Mouse (Mus musculus) limb, embryonic 11.5 days (tissue): Measurements from ENCODE around the gene Oprd1. TPM values are rescaled to one million over a fixed set of nuclear protein-coding genes. Genes with fewer than 3 reads are reported as not detected.

Experiments used
- ATAC-seq: fragments of 200-750 bp; cut with Nextera tagmentation; 2 replicates; pipeline ENCODE4 v1.8.0; 2017; ENCODE audit warnings: low read depth; ENCODE audit not compliant: insufficient number of reproducible peaks, low FRiP score, low TSS enrichment
- DNase-seq: peaks from one replicate; pipeline ENCODE4 v3.0.0-alpha.2; 2015; ENCODE audit warnings: low spot score
- H3K27ac ChIP-seq: fragments of 300-500 bp; sonication (generic); replicated peaks from 2 replicates; pipeline ENCODE4 v1.5.1; 2014; ENCODE audit warnings: low read depth, mild to moderate bottlenecking, low read length
- H3K27me3 ChIP-seq: fragments of 300-500 bp; sonication (generic); 2 replicates; pipeline ENCODE4 v1.6.1; 2014; ENCODE audit warnings: mild to moderate bottlenecking, low read length, mixed read lengths; ENCODE audit not compliant: control insufficient read depth, insufficient read depth
- H3K36me3 ChIP-seq: fragments of 300-500 bp; sonication (generic); 2 replicates; pipeline ENCODE4 v1.6.1; 2014; ENCODE audit warnings: mild to moderate bottlenecking, low read length, moderate library complexity, mixed read lengths; ENCODE audit not compliant: control insufficient read depth, insufficient read depth
- H3K4me1 ChIP-seq: fragments of 300-500 bp; sonication (generic); 2 replicates; pipeline ENCODE4 v1.6.1; 2014; ENCODE audit warnings: low read length, mixed read lengths; ENCODE audit not compliant: control insufficient read depth, insufficient read depth
- H3K4me2 ChIP-seq: fragments of 300-500 bp; sonication (generic); 2 replicates; pipeline ENCODE4 v1.6.1; 2014; ENCODE audit warnings: low read depth, mild to moderate bottlenecking, moderate library complexity; ENCODE audit not compliant: severe bottlenecking
- H3K4me3 ChIP-seq: fragments of 300-500 bp; sonication (generic); 2 replicates; pipeline ENCODE4 v1.5.1; 2014; ENCODE audit warnings: low read depth, low read length
- H3K9ac ChIP-seq: fragments of 300-500 bp; sonication (generic); 2 replicates; pipeline ENCODE4 v1.6.1; 2014; ENCODE audit warnings: mild to moderate bottlenecking, low read length
- H3K9me3 ChIP-seq: fragments of 300-500 bp; sonication (generic); 2 replicates; pipeline ENCODE4 v1.6.1; 2016; ENCODE audit warnings: low read length; ENCODE audit not compliant: control insufficient read depth
- WGBS: fragments of 180-500 bp; shearing (Covaris S2); extraction: QIAGEN DNeasy Blood & Tissue Kit; methylation state at CpG from one replicate; pipeline ENCODE4 v1.1.7; 2014; 5-methylcytosine and 5-hydroxymethylcytosine counted together
- polyA plus RNA-seq: library from polyadenylated mRNA; unstranded; fragments of >200 nt; fragmentation: Nextera tagmentation; extraction: Ambion mirVana; gene quantifications from 2 replicates; pipeline ENCODE4 v1.2.1, GENCODE M21; 2014

The Oprd1 gene
- polyA plus RNA-seq, 1 experiment from 2014 or later = 0.09 TPM

- no peak overlapping the region for H3K4me2 ChIP-seq
- DNase-seq = no peak
- no peak overlapping the region for H3K4me3 ChIP-seq
- H3K9ac ChIP-seq = no peak overlapping the region
- no peaks in the 10 kb centered on the region for H3K9me3 ChIP-seq
- H3K36me3 ChIP-seq = no peaks in the 10 kb centered on the region
- H3K27me3 ChIP-seq = no peaks in the 10 kb centered on the region
- no peaks in the 10 kb centered on the region for H3K4me1 ChIP-seq
- WGBS = 80% methylated on average over 4 of the region's 4 CpGs
- no peak for ATAC-seq
- H3K27ac ChIP-seq = no peak overlapping the region
Observed at GRCm38 (mm10) chr4:132111227-132111626, 33.1 kb downstream of the Oprd1 start.

GRCm38 (mm10) chr4:132108221-132108620 is 36.1 kb downstream of the Oprd1 start:
- Histone ChIP-seq H3K9me3 (no peaks in the 10 kb centered on the region), H3K4me1 (no peaks in the 10 kb centered on the region), H3K36me3 (no peaks in the 10 kb centered on the region), H3K27ac (no peak overlapping the region), H3K4me2 (no peak overlapping the region), H3K9ac (no peak overlapping the region), H3K4me3 (no peak overlapping the region), H3K27me3 (no peaks in the 10 kb centered on the region)
- DNase-seq = no peak
- 90% methylated on average over 7 of the region's 7 CpGs for WGBS
- ATAC-seq = no peak

GRCm38 (mm10) chr4:132101152-132101551 is 43.1 kb downstream of the Oprd1 start:
- no peaks in the 10 kb centered on the region for H3K27me3 ChIP-seq
- H3K4me1 ChIP-seq = no peaks in the 10 kb centered on the region
- H3K4me2 ChIP-seq = no peak overlapping the region
- DNase-seq (no peak), ATAC-seq (no peak)
- H3K9ac ChIP-seq = no peak overlapping the region
- H3K9me3 ChIP-seq = no peaks in the 10 kb centered on the region
- no peak overlapping the region for H3K27ac ChIP-seq
- 52% methylated on average over 3 of the region's 3 CpGs for WGBS
- no peaks in the 10 kb centered on the region for H3K36me3 ChIP-seq
- no peak overlapping the region for H3K4me3 ChIP-seq

GRCm38 (mm10) chr4:132099548-132099947 is 44.7 kb downstream of the Oprd1 start:
- WGBS = 80% methylated on average over 5 of the region's 5 CpGs
- ATAC-seq (no peak), DNase-seq (no peak)
- Histone ChIP-seq H3K4me2 (no peak overlapping the region), H3K4me1 (no peaks in the 10 kb centered on the region), H3K9me3 (no peaks in the 10 kb centered on the region), H3K9ac (no peak overlapping the region), H3K27ac (no peak overlapping the region), H3K4me3 (no peak overlapping the region), H3K27me3 (no peaks in the 10 kb centered on the region), H3K36me3 (no peaks in the 10 kb centered on the region)

- Histone ChIP-seq H3K27ac (no peak overlapping the region), H3K9ac (no peak overlapping the region), H3K4me2 (no peak overlapping the region), H3K4me1 (no peaks in the 10 kb centered on the region), H3K27me3 (no peaks in the 10 kb centered on the region), H3K4me3 (no peak overlapping the region), H3K36me3 (no peaks in the 10 kb centered on the region), H3K9me3 (no peaks in the 10 kb centered on the region)
- 78% methylated on average over 7 of the region's 7 CpGs for WGBS
- ATAC-seq = no peak
- DNase-seq = no peak
Observed at GRCm38 (mm10) chr4:132095043-132095442, 49.2 kb downstream of the Oprd1 start.

- H3K36me3 ChIP-seq = no peaks in the 10 kb centered on the region
- H3K27me3 ChIP-seq = no peaks in the 10 kb centered on the region
- 91% methylated on average over 5 of the region's 5 CpGs for WGBS
- no peak overlapping the region for H3K4me3 ChIP-seq
- DNase-seq (no peak), ATAC-seq (no peak)
- no peak overlapping the region for H3K9ac ChIP-seq
- no peaks in the 10 kb centered on the region for H3K4me1 ChIP-seq
- H3K4me2 ChIP-seq = no peak overlapping the region
- H3K27ac ChIP-seq = no peak overlapping the region
- H3K9me3 ChIP-seq = no peaks in the 10 kb centered on the region
Observed at GRCm38 (mm10) chr4:132093928-132094327, 50.4 kb downstream of the Oprd1 start.

- H3K27me3 ChIP-seq = no peaks in the 10 kb centered on the region
- H3K4me2 ChIP-seq = no peak overlapping the region
- no peak overlapping the region for H3K27ac ChIP-seq
- no peak overlapping the region for H3K4me3 ChIP-seq
- H3K36me3 ChIP-seq = no peaks in the 10 kb centered on the region
- no peaks in the 10 kb centered on the region for H3K4me1 ChIP-seq
- no peak overlapping the region for H3K9ac ChIP-seq
- no peaks in the 10 kb centered on the region for H3K9me3 ChIP-seq
- DNase-seq = no peak
- ATAC-seq = no peak
- 80% methylated on average over 6 of the region's 6 CpGs for WGBS
Observed at GRCm38 (mm10) chr4:132093136-132093535, 51.1 kb downstream of the Oprd1 start.

- Histone ChIP-seq H3K9me3 (no peaks in the 10 kb centered on the region), H3K4me3 (no peak overlapping the region), H3K36me3 (no peaks in the 10 kb centered on the region), H3K9ac (no peak overlapping the region), H3K27ac (no peak overlapping the region), H3K27me3 (no peaks in the 10 kb centered on the region), H3K4me2 (no peak overlapping the region), H3K4me1 (no peaks in the 10 kb centered on the region)
- DNase-seq (peak; percentile 85), ATAC-seq (no peak)
- whole genome bisulfite sequencing = 21% methylated on average over 7 of the region's 7 CpGs
Observed at GRCm38 (mm10) chr4:132088921-132089320, 55.4 kb downstream of the Oprd1 start.

- no peak overlapping the region for H3K4me2 ChIP-seq
- ATAC-seq (no peak), DNase-seq (no peak)
- H3K4me3 ChIP-seq = no peak overlapping the region
- WGBS = 88% methylated on average over 7 of the region's 7 CpGs
- H3K9ac ChIP-seq = no peak overlapping the region
- H3K9me3 ChIP-seq = no peaks in the 10 kb centered on the region
- 0 out of 2 replicates have a peak, but pooled peaks cover 2% of the 10 kb centered on the region for H3K36me3 ChIP-seq
- no peaks in the 10 kb centered on the region for H3K27me3 ChIP-seq
- no peak overlapping the region for H3K27ac ChIP-seq
- no peaks in the 10 kb centered on the region for H3K4me1 ChIP-seq
Observed at GRCm38 (mm10) chr4:132085114-132085513, 59.2 kb downstream of the Oprd1 start.
